Mouse (Mus musculus) forelimb bud, embryonic 11.5 days (tissue): ENCODE data around the gene Tekt5.

Experiments used
- DNase-seq: peaks from one replicate; pipeline ENCODE4 v3.0.0-alpha.2; 2012; ENCODE audit warnings: low read depth, low spot score

Gene Tekt5

DNA sequence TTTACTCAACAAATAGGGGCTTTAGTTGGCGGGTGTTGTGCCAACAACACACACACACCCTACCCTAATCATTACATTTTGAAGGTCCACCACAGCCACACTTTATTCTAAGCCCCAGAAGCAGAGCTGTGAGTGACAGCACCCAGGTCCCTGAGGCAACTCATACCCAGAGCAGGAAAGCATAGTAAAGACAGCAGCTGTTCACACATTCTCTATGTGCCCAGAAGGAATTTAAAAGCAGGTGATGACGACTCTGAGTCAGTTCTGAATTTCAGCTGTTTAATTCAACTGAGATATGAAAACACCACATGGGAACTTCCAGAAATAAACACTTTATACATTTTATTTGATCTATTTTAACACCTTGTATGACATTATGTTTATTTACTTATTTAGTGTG, 15.8 kb downstream of the Tekt5 start:
- no peak for DNase-seq

DNA sequence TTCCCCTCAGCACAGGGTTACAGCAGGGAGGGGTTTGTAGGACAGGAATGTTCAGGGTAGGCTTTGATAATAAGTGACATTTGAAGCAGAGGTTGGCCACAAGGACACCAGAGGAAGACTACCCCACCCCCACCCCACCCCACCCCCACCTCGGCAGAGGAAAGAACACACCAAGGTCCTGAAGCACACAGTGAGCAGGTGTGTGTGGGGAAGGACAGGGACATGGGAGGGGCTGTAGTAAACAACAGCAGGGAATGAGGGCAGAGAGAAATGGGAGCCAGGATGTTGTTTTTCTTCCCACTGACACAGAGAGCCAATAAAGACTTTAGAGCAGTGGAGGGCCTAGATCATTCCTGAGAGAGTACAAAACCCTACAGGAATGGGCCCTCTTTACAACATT, 18.0 kb downstream of the Tekt5 start:
- DNase-seq: no peak

DNA sequence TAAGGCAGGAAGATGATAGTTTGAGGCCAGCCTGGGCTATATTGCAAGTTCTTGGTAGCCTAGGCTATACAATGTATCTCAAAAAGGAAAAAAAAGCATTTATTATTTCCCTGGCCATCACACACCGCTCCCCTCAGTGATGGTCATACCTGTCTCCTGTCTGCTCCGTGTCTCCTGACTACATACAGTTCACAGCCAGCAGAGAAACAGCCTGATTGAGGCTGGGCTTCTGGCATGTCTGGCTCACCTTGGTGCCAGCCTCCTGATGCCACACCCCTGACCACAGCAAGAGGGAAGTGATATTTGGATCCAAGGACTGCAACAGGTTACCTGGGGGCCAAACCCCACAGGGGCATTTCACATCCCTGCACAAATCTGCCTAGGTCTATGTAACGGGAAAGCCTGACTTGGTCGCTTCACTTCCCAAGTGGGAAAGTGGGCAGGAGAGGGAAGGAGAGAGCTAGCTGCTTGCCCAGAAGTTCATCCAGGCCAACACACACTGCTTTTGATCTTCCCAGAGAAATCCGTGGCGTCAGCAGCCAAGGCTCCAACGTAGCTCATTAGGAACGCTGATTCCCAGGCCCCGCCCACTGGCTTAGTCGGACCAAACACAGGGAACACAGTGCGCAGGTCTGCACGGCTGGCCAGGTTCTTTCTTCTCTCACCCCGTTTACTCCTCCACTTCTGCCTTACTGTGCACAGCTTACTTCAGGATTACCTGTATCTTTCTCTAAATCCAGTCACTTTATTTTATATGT, 20.9 kb downstream of the Tekt5 start:
- peak; percentile 63 for DNase-seq

DNA sequence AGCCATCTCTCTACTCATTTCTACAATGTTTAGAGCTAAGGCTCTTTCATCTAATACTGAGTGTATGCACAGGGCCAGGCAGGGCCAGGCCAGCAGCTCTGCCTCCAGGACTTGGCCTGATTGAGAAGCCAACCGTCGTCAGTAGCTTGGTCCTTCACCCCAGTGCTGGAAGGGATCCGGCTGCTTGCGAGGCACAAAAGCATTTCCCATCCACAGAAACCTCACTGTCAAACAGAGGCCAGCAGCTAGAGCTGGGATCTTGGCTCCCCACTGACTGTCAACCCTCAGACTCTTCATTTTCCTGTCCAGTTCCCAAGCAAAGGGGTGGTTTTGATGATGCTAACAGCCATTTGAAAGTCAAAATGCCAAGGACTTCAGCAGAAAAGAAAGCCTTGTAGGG, 22.9 kb downstream of the Tekt5 start:
- no peak for DNase-seq

DNA sequence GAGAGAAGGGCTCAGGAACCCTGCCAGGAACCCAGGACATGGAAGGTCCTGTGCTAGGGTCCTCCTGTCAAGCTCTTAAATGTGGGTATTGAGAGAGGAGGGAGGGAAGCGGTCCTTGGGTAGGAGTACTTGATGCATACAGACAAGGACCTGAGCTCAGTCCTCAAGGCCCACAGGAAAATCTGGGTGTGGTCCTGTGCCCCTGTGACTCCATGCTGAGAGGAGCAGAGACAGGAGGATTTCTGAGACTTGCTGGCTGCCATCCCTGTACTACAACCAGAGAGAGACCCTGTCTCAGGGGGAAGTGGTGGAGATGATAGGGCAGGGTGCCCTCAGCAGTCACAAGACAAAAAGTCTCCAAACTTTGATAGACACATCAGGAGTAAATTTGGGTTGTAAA, 25.3 kb downstream of the Tekt5 start:
- DNase-seq: no peak

DNA sequence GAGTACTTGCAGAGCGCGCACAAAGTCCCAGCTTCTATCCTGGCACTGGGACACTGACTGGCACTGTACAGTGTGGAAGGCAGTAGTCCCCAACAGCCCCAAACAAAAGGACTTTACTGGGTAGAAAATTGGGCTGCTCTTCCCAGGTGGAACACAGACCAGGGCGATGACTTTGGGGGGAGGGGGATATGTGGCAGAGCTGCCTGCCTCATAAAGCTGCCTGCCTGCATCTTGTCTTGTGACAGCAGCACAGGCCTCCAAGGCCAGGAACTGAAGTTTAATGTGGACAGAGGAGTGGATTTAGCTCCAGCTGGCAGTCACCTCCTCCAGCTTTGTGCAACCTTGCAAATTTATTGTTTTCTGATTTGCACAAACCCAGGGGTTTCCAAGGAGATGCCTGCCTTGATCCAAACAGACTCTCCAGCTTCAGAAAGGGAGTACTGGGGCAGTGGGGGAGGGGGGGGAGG, 25.8 kb downstream of the Tekt5 start:
- peak; percentile 53 for DNase-seq

DNA sequence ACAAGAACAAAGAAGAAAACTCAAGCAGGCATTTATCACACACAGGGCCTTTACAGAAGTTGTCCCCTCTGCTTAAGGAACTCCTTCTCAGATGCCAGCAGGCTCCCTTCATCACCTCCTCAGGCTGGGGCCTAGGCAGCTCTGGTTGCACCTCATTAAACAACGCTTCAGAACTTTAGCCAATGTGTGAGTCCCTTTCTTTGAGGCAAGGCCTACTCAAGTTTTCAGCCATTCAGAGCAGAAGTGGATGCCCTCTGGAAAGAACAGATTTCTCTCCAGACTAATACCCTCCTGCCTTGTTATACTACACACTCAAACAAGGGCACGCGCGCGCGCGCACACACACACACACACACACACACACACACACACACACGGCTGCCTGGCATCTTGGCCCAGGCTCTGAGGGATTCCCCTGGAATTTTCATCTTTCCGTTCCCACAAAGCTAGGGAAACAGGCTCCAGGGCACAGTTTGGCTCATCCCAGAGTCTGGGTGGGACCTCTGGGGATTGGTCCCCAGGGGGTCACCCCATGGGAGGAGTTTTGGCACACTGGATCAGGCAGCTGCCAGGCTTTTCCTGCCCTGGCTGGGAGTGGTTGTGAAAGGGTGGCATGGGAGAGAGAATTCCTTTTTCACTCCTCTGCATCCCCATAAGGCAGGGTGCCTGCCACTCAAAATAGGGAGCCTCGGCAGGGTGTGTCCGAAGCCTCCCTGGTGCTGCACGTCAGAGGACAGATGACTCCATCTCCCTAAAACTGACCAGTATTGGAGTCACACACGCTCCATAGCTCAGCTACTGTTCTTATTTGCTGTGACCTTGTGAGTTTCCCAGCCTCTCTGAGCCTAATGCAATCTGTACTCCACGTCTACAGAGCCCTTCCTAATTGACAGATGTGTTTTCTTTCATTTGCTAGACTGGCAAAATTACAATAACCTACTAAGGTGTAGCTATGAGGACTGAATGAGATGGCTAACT, 28.8 kb downstream of the Tekt5 start:
- peak; percentile 57 for DNase-seq

DNA sequence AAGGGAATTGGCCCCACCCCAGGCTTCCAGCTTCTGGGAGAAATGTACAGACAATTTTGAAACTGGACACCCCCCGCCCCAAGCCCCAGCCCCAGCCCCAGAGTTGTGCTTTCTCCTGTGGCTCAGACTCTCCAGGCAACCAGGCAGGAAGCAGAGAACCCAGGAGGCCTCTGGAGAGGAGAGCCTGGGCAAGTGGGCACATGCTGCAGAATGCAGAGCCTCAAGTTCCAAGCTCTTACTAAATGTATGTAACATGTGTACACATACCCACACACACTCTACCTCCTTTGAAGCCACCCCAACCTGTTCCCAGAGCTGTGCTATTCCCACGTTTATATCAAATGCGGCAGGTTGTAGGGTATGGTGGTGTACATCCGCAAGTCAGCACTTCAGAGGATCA, 29.5 kb downstream of the Tekt5 start:
- DNase-seq: peak; percentile 29

DNA sequence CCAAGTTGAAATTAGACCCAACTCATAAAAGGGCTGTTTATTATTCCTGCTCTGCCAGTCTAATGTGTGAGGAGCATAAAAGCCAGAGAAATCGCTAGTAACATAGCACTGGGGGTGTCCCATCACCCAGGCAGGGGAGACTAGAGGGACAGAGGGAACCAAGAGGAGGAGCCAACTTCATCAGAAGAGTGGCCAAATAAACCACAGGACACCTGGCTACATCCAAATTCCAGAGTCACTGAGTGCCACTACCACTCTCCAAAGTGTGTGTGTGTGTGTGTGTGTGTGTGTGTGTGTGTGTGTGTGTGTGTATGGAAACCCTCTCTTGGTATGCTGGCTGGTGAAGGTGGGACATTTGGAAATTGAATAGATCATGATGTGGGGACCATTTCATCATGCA, 32.2 kb downstream of the Tekt5 start:
- no peak for DNase-seq

DNA sequence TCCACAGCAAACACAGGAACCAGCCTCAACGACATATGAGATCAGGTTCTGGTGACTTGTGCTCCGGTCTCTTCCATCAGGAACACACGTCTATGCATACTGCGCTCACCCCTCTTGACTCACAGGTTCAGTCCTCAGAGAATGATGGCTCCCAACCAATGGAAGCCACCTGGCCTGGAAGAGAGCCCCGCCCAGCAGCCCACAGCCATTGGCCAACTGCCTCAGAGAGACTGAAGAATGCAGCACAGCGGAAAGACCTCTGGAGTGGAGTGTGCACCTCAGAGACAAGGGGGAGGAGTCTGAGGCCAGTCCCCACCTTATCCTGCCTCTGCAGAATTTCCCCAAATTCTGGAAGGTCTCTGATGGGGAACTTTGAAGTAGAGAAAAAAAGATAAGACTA, 36.0 kb downstream of the Tekt5 start:
- no peak for DNase-seq

DNA sequence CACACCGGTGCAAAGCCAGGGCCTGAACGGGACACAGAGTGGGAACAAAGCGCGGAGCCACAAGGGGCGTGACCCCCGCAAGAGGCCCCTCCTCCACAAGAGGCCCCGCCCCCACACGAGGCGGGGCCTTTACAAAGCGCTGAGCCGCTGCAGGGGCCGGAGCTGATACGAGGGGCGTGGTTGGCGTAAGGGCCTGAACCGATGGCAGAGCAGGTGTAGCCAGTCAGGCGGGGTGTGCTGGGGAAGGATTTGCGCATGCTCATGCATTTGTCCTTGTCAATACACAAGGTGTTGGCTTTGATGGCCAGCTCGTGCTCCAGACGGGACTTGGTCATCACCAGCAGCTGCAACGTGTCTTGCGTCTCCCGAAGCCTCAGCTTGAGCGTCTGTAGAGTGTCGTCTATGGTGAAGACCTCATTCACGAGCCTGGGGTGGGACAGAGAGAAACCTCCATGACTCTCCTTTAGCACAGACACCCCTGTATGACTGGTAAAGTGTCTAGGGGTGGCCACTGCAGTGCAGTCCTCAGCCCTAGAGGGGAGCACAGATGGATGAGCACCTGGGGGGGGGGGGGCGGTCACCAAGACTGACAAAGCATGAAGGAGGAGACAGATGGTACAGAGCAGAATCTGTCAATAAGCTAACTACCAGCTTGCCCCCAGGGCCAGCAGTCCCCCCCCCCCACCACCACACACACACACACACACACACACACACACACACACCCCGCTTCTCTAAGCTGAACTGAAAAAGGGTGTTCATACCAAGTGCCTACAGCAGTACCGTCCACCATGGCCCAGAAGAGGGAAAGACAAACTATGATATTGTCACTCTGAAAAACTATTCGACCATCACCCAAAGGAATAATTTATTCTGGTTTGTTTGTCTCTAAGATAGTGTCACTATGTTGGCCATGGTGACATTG, 37.0 kb downstream of the Tekt5 start:
- DNase-seq: peak; percentile 79

DNA sequence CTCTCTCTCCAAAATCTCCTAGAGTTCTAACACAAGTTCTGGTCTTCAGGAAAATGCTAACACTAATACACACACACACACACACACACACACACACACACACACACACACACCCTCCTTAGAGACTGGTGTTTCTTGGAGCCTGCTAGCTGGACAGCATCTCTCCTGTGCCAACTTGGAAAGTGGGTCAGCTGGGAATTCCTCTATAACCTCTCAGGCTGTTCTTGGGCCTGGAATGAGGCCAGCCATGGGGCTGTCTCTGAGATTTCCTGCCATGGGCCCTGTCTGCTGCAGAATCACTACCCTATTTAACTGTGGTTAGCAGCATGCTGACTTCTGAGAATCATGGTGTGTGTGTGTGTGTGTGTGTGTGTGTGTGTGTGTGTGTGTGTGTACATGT, 40.3 kb downstream of the Tekt5 start:
- DNase-seq: no peak

DNA sequence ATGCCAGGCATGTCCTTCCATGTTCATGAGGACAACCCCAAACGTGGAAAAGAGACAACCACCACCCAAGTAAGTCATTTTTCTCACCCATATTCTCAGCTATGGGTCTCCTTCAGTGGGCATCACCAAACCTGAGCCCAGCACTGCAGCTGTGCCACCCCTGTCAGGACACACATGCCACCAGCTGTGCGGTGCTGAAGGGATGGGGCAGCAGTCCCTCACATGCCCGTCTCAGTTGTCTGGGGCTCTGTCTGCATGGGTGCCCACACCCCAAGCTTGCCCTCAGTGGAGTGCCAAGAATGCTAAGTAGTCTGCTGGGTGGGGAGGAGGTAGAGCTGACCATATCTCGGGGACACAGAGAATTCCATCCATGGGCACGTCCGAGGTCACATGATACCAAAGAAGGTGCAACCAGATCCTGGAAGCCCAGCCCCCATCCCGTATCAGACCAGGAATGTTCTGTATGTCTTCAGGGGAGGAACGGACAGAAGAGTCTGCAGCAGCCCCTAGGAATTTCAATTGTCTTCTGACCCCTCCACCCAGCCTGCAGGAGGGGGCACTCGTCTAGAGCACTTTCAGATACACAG, 44.1 kb downstream of the Tekt5 start:
- DNase-seq: no peak

DNA sequence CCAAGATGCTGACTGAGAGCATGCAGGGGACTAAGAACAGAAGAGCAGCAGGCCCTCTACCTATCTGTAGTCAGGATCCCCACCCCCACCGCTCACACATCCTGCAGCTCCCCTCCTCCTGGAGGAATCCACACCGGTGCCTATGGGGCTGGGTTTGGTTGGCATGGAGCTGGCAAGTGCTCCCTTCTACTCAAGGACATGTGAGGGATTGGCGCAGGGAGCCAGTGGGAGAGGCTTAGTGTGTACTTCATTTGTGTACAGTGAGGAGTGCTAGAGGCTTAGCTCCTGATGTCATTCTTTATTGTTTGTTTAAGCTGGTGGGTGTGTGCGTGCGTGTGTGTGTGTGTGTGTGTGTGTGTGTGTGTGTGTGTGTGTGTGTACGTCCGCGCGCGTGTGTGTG, 45.4 kb downstream of the Tekt5 start:
- DNase-seq: no peak

DNA sequence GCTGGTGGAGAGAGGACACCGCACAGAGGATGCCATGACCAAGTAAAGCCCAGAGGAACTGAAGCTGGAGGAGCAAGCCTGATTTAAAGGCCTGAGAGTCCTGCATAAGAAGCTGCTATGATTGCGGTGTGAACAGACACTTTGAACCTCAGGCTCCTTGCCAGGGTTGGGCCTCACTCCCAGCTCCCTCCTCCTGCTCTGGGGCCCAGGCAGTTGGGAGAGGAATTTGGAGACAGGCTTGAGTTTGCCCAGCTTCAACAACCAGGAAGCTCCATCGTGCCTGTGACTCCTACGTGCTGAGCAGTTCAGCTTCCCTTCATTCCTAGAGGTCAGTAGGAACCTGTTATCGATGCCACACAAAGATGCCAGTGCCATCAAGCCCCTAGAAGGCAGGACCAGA, 45.9 kb downstream of the Tekt5 start:
- no peak for DNase-seq

DNA sequence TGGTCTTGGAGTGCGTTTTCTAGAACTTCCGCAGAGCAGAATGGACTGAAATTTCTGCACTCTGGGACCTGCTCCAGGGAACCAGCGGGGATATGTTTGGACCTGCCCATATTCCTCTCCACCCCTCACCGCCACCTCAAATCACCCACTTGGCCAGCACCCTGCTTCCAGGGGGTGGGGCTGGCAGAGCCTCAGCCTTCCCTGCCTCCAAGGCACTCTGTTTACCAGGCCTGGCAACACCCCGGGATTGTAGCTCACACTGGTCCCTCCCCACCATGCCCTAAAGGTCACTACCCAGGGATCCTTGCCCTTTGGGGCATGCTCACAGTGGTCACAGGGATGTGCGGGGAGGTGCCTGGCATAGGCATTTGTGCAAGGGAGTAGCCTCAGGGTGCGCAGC, 47.7 kb downstream of the Tekt5 start:
- no peak for DNase-seq

DNA sequence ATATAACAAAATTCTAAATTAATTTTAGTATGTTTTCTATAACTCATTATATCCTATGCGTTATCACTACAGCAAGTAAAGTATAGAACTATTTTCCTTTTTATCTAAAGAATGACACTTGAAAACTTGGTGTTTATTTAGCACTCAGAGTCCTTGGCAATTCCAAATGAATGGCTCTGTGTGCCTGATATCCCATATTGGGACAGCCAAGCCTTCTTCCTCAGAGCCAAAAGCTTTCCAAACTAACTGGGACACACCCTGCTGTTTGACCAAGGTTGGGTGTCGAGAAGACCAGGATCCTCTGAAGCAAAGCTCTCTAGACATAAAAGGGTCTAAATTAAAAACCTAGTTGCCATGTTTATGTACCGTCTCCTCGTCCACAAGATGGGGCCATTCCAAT, 54.2 kb downstream of the Tekt5 start:
- DNase-seq: no peak

DNA sequence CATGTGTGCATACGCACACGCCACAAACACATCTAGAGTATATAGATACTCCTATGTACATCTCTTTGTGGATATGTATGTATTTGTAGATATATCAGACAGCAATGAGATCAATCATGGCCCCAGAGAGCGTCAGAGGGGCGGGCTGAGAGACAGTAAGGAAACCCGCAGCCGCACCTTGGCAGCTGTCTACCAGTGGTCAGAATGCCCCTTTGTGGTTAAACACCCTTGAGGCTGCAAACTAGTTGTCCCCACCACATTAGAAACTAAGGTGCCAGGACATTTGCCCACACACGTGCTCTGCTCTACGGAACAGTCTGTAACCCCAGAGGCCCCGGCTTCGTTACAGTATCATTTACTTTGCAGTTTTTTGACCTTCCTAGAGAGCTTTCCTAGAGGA, 55.4 kb downstream of the Tekt5 start:
- no peak for DNase-seq

DNA sequence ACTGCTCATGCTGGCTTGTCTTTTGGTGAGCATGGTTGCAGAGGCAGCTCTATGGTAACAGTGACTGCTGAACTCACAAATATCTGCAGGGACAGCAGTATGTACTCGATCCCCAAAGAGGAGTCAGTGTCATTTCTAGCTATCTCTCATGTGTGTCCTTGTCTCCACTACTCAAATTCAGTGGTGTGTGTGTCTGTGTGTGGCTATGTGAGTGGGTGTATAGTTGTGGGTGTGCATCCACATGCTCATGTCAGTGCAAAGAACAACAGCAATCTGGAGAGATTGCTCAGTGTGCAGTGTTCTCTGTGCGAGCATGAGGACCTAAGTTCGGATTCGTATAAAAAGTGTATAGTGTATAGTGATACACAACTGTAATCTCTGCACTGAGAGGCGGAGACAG, 56.7 kb downstream of the Tekt5 start:
- DNase-seq: no peak

DNA sequence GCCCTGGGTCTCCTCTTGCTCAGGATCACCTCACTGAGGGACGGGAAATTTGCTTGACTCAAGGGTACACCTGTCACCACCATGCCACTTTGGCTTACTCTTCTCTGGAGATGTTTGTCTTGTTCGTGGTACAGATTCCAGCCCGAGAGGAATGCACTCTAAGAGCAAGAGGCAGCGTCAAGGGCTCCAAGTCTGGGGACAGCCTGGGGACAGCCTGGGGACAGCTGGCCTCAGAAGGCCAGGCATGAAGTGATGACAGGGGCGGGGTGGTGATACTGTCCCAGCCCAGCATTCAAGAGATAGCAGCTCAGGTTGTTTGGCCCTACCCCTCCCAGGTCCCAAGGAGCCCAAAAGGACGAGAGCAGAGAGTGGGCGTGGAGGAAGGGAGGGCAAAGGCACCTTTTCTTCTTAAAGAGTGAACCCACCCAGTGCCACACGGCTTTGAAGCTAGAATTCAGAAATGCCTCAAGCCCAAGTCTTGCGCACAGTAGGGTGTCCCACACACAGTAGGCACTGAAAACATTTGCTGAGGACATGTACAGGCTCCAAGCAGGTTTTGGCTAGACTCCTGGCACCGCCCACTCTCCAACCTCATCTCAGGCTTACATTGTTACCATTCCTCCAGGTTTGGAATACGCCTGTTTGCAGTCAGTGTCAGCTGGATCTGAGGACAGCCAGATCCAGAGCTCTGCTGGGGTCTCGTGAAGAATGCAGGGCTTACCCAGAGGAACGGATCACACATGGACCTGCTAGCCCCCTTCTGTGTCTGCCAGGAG, 57.7 kb downstream of the Tekt5 start:
- DNase-seq: no peak
